Mouse (Mus musculus) liver, adult 2 months (tissue): ENCODE data around the gene Gsk3a.

Experiments
- CTCF ChIP-seq: fragments of 200-500 bp; IDR thresholded peaks from 2 replicates; pipeline ENCODE4 v1.5.1; 2011; ENCODE audit warnings: low read depth, low read length, control low read depth
- POLR2A ChIP-seq: fragments of 200-500 bp; IDR thresholded peaks from 2 replicates; pipeline ENCODE4 v1.6.1; 2011; ENCODE audit warnings: low read length, control low read depth; ENCODE audit not compliant: insufficient read depth; ENCODE audit errors: extremely low read depth

GRCm38 (mm10) chr7:25180512-25180911 is 57.1 kb downstream of the Gsk3a start:
- TF ChIP-seq CTCF: no peak
- no peak for TF ChIP-seq POLR2A
